Mouse (Mus musculus) kidney, postnatal 25 days (tissue): ENCODE results near the gene Rem1.

Experiments
- DNase-seq, 2 experiments: peaks; one replicate each; pipeline ENCODE4 v3.0.0; 2021; ENCODE audit warnings: mixed read lengths in 2 of 2

Rem1 gene

GRCm38 (mm10) chr2:152626774-152627591, at the start of gene Rem1:
Gene Rem1, plus strand, starts transcription at chr2:152626951.
- DNase-seq = peak; percentile 41 to 66

DNA sequence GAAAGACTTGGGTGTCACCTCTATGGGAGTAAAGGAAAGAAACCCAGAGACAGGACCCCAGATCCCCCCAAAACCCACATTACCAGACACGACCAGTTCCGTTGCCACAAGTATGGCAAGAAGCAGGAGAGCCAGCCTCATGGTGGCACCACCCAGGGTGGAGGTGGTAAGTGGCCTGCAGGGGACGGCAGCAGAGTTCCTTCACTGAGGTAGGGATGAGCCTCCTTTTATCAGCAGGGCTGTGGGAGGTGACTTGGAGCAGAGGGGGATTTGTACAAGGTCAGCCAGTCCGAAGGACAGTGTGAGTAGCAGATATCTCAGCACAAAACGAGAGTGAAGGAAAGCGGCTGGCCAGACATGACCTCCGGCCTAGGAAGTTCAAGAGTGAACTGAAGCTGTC, 46.6 kb upstream of the Rem1 start, which contains the start of gene Defb19:
Gene Defb19, minus strand, starts transcription at position 206 of the 400 bp plus-strand sequence.
- no peak for DNase-seq

DNA sequence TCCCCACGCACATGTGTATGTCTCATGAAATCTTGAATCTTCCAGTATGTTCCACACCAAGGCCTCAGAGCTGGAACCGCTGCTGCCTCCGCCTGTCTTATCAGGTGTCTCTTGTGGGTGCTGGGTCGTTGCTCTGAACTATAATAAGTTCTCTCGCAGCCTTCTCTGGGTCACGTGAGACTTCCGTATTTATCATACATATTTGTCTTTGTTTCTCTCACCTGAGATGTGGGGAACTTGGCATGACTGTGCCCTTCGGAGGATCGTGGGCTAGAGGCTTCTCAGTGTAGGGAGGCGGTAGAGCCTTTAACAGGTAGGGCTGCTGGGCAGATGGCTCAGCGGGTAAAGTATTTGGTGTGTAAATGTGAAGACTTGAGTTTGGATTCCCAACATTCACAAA, 46.1 kb upstream of the Rem1 start:
- no peak for DNase-seq

DNA sequence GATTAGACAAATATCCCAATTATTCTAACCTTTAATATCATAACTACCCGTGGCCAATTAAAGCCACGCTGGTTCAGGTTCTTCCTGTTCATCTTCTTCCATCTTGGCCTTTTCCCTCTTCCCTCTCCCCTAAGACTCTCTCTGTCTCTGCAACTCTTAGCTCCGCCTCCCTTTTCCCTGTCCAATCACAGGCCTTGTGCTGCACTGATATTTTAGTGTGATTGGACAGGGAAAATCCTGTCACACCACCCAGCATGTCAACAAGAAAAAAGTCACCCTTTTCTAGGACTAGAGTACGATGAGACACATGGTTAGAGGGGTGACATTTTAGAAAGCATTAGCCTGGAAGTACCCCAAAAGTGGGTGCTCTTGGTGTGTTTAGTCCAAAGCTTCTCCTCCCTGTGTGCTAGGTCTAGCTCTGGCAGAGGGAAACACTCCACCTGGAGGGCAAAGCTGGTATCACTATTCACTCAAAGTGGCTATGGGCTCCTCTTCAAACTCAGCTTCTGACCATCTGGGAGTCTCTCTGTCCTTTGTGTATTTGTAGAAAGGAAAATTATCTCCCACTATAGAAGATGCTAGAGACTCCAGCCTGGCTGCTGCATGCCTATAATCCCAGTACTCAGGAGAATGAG, 39.7 kb upstream of the Rem1 start:
- peak in 1 of 2 experiments; percentile 62 for DNase-seq

DNA sequence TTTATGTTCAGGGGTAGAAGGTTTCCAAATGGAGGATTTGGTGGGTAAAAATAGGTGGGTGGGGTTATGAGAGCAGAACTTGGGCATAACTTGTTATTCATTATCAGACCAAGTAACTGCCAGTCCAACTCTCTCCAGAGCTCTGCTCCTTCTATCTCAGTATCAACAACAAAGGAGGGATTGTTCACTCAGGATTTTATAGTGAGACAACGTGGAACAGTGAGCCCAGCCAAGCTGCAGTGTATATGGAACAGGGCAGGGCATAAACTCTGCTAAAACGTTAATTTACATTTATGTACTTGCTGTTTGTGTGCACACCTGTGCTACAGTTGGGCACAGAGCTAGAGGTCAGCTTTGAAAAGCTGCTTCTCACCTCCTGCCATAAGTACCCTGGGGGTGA, 38.3 kb upstream of the Rem1 start:
- DNase-seq = no peak

GRCm38 (mm10) chr2:152589021-152589420, 37.7 kb upstream of the Rem1 start:
- DNase-seq = peak; percentile 33 to 53

DNA sequence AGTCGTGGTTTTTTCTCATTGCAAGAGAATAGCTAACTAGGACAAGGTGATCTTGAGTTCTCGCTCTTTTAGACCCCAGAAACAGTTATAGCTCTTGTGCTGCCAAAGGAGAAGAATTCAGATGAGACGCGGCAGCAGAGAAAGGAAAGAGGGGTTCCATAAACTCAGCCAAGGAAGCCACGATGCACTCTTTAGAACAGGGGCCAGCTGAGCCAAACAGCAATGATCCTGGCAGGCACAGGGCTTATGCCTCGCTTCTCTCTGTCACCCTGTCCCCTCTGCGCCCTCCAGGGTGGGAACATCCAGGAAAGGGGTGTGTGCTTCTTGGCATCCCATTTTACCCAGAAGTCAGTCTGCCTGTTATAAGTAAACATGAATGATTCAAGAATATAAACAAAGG, 27.5 kb upstream of the Rem1 start, which contains the start of gene Defb45:
Gene Defb45, minus strand, starts transcription at position 101 of the 400 bp plus-strand sequence.
- DNase-seq = no peak

- DNase-seq = no peak
Observed at GRCm38 (mm10) chr2:152600076-152600475, 26.7 kb upstream of the Rem1 start.

DNA sequence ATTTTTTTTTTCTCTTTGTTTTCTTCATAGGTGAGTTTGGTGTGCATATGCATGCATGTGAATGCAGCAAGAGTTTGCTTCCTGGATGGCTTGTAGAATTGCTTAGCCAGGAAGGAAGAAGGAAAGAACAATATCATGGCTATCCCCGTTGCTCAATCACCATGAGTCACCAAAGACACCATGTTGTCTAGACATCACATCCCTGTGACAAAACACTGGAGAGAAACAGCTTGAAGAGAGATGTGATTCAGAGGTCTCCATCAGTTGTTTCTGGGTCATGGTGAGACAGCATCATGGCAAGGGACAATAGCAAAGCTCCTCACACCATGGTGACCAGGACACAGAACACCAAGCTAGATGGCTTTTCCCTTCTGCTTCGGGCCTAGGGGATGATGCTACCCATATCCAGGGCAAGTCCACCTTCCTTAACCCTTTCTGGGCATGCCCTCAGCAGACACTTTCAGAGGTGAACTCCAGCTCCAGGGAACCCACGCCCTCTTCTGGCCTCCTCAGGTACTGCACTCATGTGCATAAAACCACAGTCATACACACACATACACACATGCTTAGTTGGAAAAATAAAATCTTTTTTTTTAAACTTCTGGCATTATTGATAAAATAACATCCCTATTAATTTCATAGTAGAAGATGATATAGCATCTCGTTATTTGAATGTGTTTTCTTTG, 25.3 kb upstream of the Rem1 start:
- no peak for DNase-seq

DNA sequence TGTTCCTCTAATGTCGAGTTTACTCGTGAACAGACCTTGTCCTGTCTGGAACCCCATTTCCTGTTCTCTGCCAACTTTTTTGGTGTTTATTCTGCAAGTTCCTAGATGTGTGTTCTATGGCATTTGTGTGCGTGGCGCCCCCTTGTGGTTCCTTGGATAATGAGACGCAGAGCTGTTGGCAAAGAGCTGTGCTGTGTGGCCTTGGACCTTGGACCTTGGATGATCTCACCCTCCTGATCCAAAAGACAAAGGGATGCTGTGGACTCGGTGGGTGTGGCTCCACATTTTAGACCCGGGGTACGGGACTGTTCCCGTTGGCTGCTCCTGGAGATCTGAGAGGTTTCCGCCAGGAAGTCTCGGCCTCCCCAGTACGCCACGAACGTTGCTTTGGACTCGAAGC, 22.7 kb upstream of the Rem1 start, which contains the start of gene Defb36:
Gene Defb36, plus strand, starts transcription at position 271 of the 400 bp plus-strand sequence.
- DNase-seq = peak; percentile 74 to 76

DNA sequence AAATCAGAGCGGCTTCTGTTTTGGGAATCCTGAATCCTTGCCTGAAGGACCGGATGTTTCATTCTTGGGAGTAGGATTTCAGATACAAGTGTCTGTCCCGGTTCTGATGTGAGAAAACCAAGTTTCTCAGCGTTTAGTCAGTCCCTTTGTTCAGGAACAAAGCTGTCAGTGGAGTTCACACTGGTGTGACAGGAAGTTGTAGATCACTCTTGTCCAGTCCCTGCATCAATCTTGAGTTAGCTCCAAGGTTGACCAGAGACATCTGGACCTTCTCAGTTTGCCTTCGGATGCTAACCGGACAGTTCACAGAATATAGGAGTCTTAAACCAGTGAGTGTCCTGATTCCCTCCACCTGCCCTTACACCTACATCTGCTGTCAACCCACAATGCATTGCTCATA, 19.0 kb upstream of the Rem1 start:
- DNase-seq = no peak

- DNase-seq = no peak
Observed at GRCm38 (mm10) chr2:152608719-152609118, 18.0 kb upstream of the Rem1 start.

DNA sequence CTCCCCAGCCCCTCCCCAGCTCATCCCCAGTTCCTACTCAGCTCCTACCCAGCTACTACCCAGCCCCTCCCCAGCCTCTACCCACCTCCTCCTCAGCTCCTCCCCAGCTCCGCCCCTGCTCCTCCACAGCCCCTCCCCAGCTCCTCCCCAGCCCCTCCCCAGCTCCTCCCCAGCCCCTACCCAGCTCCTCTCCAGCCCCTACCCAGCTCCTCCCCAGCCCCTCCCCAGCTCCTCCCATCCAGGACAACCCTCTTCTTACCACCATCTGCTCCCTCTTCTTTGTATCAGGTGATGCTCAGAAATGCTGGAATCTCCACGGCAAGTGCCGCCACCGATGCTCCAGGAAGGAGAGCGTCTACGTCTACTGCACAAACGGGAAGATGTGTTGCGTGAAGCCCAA, 14.6 kb upstream of the Rem1 start:
- DNase-seq = no peak

DNA sequence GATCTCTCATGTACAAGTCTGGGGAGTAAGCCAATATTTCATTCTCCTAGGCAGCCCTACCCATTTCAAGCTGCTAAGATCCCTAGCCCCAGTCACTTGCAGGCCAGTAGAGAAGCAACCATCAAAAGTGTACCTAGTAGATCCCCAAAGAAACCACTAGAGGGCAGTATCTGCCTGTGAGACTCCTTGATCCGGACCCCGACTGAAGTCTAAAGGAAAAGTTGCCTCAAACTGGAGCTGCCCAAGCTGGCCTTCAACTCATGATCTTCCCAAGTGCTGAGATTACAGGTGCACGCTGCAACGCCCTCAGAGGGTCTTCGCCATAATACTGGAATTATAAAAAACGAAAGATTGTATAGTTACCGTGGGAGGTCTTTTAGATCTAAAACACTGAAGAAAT, 11.2 kb upstream of the Rem1 start:
- peak; percentile 49 to 65 for DNase-seq

DNA sequence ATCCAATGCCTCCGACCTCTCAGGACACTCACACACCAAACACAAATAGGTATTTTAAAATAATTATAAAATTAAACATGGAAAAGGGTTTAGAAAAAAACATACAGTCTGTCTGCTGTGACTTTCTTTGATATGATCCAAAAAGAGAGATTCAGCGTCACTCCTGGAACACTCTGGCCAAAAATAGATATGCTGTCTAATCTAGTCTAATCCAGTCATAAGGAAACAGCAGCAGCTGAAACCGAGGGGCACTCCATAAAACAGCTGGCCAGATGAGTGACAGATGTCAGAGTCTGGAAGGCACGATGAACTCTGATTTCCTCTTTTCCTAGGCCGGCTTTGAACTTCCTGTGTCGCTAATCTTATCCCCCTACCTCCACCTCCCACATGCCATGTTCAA, 10.3 kb upstream of the Rem1 start:
- DNase-seq = no peak

DNA sequence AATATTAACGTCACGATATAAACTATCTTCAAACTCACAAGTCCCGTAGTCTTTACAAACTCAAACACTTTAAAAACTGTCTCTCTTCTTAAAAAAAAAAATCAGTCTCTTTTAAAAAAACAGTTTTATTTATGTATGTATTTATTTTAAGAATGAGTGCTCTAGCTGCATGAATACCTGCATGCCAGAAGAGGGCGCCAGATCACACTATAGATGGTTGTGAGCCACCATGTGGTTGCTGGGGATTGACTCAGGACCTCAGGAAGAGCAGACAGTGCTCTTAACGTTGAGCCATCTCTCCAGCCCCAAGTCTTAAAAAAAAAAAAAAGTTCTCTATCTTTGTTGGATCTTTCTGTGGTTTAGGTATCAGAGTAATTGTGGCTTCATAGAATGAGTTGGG, 9.4 kb upstream of the Rem1 start:
- DNase-seq = peak in 1 of 2 experiments; percentile 37

DNA sequence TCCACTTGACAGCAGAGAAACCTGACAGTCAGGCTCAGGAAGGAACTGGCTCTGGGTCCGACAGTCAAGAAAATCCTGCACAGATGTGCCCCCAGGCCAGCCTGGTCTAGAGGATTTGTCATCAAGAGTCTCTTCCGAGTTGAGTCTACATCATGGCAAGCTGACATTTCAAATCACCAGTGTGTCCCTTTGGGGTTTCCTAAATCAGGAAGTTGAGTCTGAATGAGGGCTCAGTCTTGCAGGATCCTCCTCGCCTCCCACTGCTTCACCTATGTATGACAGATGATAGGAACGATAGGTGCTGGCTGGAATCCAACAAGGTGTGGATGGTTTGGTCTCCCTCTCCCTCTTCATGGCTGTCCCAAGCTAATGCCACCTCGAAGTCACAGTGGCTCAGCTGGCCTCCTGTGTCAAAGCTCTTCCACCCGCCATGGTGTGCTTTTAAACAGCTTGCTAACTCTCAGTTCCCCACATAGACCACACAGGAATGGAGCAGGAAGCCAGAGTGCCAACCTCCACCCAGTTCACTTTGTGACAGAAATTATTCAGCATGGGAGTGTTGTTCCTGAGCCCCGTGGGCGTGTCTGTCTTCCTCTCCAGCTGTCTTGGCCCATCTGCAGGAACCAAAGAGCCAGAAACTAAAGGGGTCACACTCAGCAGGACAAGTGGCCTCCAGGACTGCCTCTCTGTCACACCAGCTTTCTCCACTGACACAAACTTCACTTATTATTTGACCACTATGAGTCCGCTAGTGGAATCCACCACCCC, 6.2 kb upstream of the Rem1 start:
- peak in 1 of 2 experiments; percentile 61 for DNase-seq

DNA sequence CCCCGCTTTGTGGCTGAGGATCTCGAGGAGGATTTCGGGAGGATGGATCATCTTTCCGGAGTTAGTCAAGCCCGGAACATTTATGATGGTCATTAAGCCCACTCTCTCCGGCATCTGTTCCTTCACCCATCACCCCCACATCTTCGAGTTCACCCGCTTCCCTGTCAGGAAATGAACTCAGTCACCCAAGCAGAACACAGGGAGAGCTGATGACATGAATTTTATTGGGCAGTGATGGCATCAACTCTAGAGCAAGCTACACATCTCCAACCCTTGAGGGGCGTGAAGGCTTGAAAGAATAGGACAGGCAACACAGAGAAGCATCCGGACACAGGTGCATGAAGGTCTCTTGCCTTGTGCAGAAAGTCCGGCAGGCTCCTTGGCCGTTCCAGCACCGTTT, 4.6 kb upstream of the Rem1 start:
- DNase-seq = no peak

DNA sequence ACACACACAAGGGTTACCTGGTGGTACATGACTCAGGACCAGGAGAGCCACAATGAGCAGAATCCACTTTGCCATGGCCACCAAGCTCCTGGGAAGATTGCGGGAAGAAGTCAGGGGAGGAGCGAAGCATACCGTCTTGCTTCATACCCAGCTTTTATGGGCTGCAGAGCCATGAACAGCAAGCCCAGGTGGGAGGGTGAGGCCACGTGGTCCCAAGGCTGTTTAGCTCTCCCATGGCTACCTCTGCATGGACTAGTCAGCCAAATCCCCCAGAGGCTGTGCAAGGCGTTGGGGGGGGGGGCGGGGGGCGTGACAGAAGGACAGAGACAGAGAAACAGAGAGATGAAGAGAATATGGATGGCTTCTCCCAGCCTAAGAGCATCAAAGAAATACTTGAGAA, 3.8 kb upstream of the Rem1 start, which contains the start of gene Defb25:
Gene Defb25, minus strand, starts transcription at position 101 of the 400 bp plus-strand sequence.
- no peak for DNase-seq

DNA sequence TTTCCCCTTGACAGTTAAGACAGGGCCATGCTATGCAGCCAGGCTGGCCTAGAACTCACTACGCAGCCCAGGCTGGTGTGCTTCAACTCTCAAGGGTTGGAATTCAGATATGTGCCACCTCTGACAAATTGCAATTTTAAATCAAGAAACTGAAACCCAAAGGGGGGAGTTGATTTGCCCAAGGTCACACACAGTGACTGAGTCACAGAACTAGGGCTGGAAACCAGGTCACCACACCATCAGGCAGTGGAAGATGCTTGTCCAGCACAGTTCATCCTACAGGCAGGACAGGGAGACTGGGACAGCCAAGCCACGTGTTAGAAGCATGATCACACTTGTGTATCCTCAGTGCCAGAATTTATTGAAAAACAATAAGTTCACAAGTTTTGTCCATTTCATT, 2.2 kb upstream of the Rem1 start:
- no peak for DNase-seq

DNA sequence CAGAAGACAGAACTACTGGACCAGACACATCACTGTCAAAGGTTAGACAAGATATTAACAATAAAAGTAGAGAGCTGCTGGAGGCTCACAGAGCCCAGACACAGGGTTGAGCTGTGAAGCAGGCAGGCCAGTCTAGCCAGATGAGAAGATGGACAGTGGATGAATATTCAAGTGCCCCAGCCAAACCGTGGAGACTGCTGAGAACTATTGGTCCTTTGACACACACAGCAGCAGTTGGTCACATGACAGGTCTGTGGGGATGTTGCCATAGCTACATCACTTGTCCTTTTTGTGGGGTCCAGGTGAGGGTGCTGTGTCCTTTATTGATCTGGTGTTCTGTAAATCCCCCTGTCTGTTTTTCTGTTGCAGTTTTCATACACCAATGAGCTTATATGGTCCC, 1.5 kb upstream of the Rem1 start:
- no peak for DNase-seq

DNA sequence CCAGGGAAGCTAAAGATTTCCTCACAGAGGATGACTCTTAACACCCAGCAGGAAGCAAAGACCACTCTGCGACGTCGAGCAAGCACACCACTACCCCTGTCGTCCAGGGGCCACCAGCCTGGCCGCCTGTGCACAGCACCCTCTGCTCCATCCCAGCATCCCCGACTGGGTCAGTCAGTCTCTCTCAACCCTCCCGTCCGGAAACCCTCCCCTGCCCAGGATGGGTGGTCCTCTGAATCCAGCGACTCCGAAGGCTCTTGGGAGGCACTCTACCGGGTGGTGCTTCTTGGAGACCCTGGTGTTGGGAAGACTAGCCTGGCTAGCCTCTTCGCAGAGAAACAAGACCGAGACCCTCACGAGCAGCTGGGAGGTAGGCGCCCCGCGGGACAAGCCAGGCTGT, 1.3 kb downstream of the Rem1 start:
- peak; percentile 42 to 61 for DNase-seq

- DNase-seq = no peak
Observed at GRCm38 (mm10) chr2:152629239-152629638, 2.5 kb downstream of the Rem1 start.
